Mouse (Mus musculus) liver, embryonic 16.5 days (tissue): ENCODE data around the gene Zfyve19. TPM values are rescaled to one million over a fixed set of nuclear protein-coding genes. Genes with fewer than 3 reads are reported as not detected.

Experiments
- ATAC-seq: fragments of 200-750 bp; cut with Nextera tagmentation; 2 replicates; pipeline ENCODE4 v1.8.0; 2017; ENCODE audit warnings: low read depth, mild to moderate bottlenecking, moderate number of reproducible peaks, moderate library complexity
- H3K27ac ChIP-seq: fragments of 300-500 bp; sonication (generic); 2 replicates; pipeline ENCODE4 v1.5.1; 2014; ENCODE audit warnings: mild to moderate bottlenecking, low read length
- H3K27me3 ChIP-seq: fragments of 300-500 bp; sonication (generic); 2 replicates; pipeline ENCODE4 v1.6.1; 2014; ENCODE audit warnings: low read depth, low read length, mixed read lengths; ENCODE audit not compliant: control insufficient read depth, insufficient read depth
- H3K36me3 ChIP-seq: fragments of 300-500 bp; sonication (generic); 2 replicates; pipeline ENCODE4 v1.6.1; 2014; ENCODE audit warnings: mild to moderate bottlenecking; ENCODE audit not compliant: control insufficient read depth, insufficient read depth
- H3K4me1 ChIP-seq: fragments of 300-500 bp; sonication (generic); 2 replicates; pipeline ENCODE4 v1.6.1; 2014; ENCODE audit warnings: low read depth, low read length, mixed read lengths; ENCODE audit not compliant: control insufficient read depth
- H3K4me2 ChIP-seq: fragments of 300-500 bp; sonication (generic); 2 replicates; pipeline ENCODE4 v1.6.1; 2014; ENCODE audit warnings: low read depth, low read length, mixed read lengths
- H3K4me3 ChIP-seq: fragments of 300-500 bp; sonication (generic); 2 replicates; pipeline ENCODE4 v1.5.1; 2014; ENCODE audit warnings: low read depth, mild to moderate bottlenecking, low read length
- H3K9ac ChIP-seq: fragments of 300-500 bp; sonication (generic); 2 replicates; pipeline ENCODE4 v1.6.1; 2014; ENCODE audit warnings: low read depth, low read length
- H3K9me3 ChIP-seq: fragments of 300-500 bp; sonication (generic); replicated peaks from 2 replicates; pipeline ENCODE4 v1.6.1; 2016; ENCODE audit warnings: low read length; ENCODE audit not compliant: control insufficient read depth
- WGBS: fragments of 180-500 bp; shearing (Covaris S2); extraction: QIAGEN DNeasy Blood & Tissue Kit; methylation state at CpG from one replicate; pipeline ENCODE4 v1.1.7; 2014; ENCODE audit not compliant: insufficient replicate concordance; 5-methylcytosine and 5-hydroxymethylcytosine counted together
- polyA plus RNA-seq: library from polyadenylated mRNA; unstranded; fragments of >200 nt; fragmentation: Nextera tagmentation; extraction: Ambion mirVana; gene quantifications from 2 replicates; pipeline ENCODE4 v1.2.1, GENCODE M21; 2015

Gene Zfyve19
- polyA plus RNA-seq, 1 experiment from 2014 or later, result 20.4 TPM

- no peaks in the 10 kb centered on the region for H3K27me3 ChIP-seq
- H3K4me3 ChIP-seq, result no peak overlapping the region
- WGBS, result 60% methylated on average over 4 of the region's 4 CpGs
- no peak overlapping the region for H3K9ac ChIP-seq
- H3K27ac ChIP-seq, result no peak overlapping the region
- peaks cover 6% of the 10 kb centered on the region for H3K4me1 ChIP-seq
- no peak overlapping the region for H3K4me2 ChIP-seq
- no peak for ATAC-seq
- H3K36me3 ChIP-seq, result no peaks in the 10 kb centered on the region
- H3K9me3 ChIP-seq, result no peaks in the 10 kb centered on the region
Observed at GRCm38 (mm10) chr2:119203871-119204460, 4.5 kb upstream of the Zfyve19 start.

DNA sequence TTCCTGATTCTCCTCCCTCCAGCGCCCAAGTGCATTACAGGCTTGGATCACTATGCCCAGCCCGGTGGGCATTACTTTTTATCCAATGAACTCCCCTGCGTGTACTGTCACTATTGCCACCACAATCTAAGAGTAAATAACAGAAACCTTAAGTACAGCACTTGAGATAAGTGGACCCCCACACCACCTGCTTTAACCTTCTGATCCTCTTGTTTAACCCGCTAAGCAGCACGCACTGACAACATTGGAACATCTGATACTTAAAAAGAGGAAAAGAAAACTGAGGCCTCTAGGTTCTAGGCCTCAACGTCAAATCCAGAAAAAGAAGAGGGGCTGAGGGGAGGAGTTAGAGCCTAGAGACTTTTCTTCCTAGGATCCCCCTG is 465 bp upstream of the Zfyve19 start:
- H3K4me1 ChIP-seq, result peaks cover 17% of the 10 kb centered on the region
- H3K4me2 ChIP-seq, result peak overlapping the region; percentile 80
- WGBS, result 20% methylated on average over 6 of the region's 6 CpGs
- no peak for ATAC-seq
- peak overlapping the region; percentile 88 for H3K4me3 ChIP-seq
- H3K36me3 ChIP-seq, result no peaks in the 10 kb centered on the region; the same call in 1 of the 2 replicates
- H3K9me3 ChIP-seq, result no peaks in the 10 kb centered on the region
- peak overlapping the region; percentile 84 for H3K9ac ChIP-seq
- H3K27ac ChIP-seq, result peak overlapping the region; percentile 92
- H3K27me3 ChIP-seq, result no peaks in the 10 kb centered on the region

DNA sequence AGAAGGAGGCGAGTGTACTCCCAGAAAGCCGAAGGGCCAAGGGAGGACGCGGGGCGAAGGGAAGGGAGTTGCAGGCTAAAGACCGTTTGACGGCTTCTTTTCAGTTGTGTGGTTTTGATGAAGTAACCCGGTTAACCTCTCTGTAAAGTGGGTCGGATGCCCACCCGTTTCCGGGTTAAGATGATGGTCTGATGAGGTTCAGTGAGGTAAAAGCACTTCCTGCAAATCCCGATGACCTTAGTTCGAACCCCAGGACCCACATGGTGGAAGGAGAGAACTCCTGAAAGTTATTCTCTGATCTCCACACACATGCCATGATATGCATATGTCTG is 725 bp downstream of the Zfyve19 start:
- H3K9ac ChIP-seq, result peak overlapping the region; percentile 69
- H3K4me1 ChIP-seq, result peaks cover 17% of the 10 kb centered on the region
- H3K27ac ChIP-seq, result peak overlapping the region; percentile 39
- no peaks in the 10 kb centered on the region for H3K9me3 ChIP-seq
- peak overlapping the region; percentile 88 for H3K4me3 ChIP-seq
- H3K36me3 ChIP-seq, result no peaks in the 10 kb centered on the region; the same call in none of the 2 replicates
- WGBS, result under 1% methylated on average over 13 of the region's 13 CpGs
- no peaks in the 10 kb centered on the region for H3K27me3 ChIP-seq
- H3K4me2 ChIP-seq, result peak overlapping the region; percentile 70
- no peak for ATAC-seq

DNA sequence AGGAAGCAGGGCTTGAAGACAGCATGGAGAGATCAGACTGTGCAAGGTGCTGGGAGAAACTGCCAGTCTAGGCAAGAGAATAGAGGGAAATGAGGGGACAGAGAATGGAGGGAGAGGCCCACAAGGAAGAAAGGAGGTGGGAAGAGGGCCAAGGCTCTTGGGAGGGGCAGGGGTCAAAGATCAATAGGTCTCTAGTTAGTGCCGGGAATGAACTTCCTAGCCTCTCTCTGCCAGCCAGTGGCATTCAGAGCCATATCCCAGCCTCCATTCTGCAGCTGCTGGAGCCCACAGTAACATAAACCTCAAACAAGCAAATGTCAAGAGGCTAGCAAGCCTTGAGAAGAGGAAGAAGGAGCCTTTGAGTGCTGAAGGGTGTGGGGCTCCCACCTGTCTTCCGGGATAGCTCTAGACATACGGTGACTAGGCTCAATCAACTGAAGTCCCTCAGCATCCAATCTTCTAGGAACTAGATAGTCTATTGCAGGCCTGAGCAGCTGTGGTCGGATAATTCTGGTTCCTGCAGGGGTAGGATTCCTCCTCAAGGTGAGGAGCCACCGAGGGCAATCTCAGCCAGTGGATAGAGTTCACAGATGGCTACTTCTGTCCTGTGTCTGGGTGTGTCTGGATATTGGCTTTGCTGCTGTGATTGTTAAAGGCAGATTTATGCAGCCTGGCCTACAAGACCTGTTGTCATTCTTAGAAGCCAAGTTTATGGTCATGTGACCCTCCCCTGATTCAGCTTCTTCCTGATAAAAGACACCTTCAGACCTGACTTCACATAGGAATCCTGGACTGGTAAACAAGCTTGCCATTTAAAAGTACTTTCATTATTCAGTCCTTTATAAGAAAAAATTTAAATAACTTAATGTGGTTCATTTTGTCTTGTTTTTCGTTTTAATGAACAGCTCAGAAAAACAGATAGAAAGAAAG is 21.6 kb downstream of the Zfyve19 start, which contains the start of gene Ppp1r14d:
Gene Ppp1r14d, minus strand, starts transcription at position 132 of the 930 bp plus-strand sequence.
- H3K4me2 ChIP-seq, result no peak within 1 kb of the TSS
- peaks cover 7% of the 10 kb centered on the region; the same call in 1 of the 2 replicates for H3K27me3 ChIP-seq
- H3K4me3 ChIP-seq, result no peak within 1 kb of the TSS
- no peak for ATAC-seq
- H3K36me3 ChIP-seq, result no peaks in the 10 kb centered on the region
- no peaks in the 10 kb centered on the region for H3K4me1 ChIP-seq
- H3K9ac ChIP-seq, result no peak within 1 kb of the TSS
- 43% methylated on average over 6 of the region's 6 CpGs for WGBS
- no peak within 1 kb of the TSS for H3K27ac ChIP-seq
- H3K9me3 ChIP-seq, result no peaks in the 10 kb centered on the region

- 13% methylated on average over 25 of the region's 25 CpGs for WGBS
- peaks cover 53% of the 10 kb centered on the region for H3K27me3 ChIP-seq
- H3K36me3 ChIP-seq, result no peaks in the 10 kb centered on the region
- no peak for ATAC-seq
- H3K9me3 ChIP-seq, result no peaks in the 10 kb centered on the region
- H3K4me3 ChIP-seq, result peak overlapping the region; percentile 54
- no peak overlapping the region for H3K27ac ChIP-seq
- H3K9ac ChIP-seq, result no peak overlapping the region
- peak overlapping the region; percentile 67 for H3K4me2 ChIP-seq
- H3K4me1 ChIP-seq, result no peaks in the 10 kb centered on the region; the same call in 1 of the 2 replicates
Observed at GRCm38 (mm10) chr2:119236682-119237209, 28.3 kb downstream of the Zfyve19 start.

DNA sequence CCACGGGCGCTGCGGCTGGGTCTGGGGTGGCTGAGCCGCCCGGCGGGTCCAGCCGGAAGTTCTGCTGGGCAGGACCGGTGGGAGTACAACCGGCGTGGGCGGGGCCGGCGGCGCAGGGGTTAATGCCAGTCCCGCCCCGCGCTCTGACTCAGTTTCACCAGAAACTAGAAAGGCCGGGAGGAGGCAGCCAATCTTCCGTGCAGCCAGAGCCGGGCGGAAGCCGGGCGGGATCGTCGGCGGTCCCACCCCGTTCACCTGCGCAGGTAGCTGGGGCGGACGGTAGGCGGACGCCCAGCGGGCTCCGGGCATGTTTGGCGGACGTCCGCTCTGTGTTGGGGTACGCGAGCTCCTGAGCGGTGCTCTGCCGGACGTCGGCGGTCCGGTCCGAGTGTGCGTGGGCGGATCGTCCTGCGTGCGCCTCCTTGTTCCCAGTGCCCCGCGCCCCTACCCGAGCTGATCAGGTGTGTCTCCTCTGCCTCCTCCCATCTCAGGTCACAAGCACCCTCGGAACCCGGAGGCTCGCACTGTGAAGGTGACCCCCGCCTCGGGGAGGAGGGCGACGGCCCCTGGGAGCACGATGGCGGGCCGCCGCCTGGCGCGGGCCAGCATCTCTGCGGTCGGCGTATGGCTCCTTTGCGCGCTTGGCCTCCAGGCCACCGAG is 28.9 kb downstream of the Zfyve19 start, which contains the start of gene Spint1:
Gene Spint1, plus strand, starts transcription at position 153 of the 661 bp plus-strand sequence.
- H3K9me3 ChIP-seq, result no peaks in the 10 kb centered on the region
- peaks cover 53% of the 10 kb centered on the region for H3K27me3 ChIP-seq
- no peaks in the 10 kb centered on the region for H3K36me3 ChIP-seq
- H3K4me3 ChIP-seq, result peak within 1 kb of the TSS; percentile 54
- H3K27ac ChIP-seq, result no peak within 1 kb of the TSS
- no peak; the same call in 1 of the 2 replicates for ATAC-seq
- H3K9ac ChIP-seq, result no peak within 1 kb of the TSS
- 1% methylated on average over 72 of the region's 73 CpGs for WGBS
- peak within 1 kb of the TSS; percentile 67 for H3K4me2 ChIP-seq
- H3K4me1 ChIP-seq, result no peaks in the 10 kb centered on the region; the same call in 1 of the 2 replicates

- ATAC-seq, result no peak
- no peak overlapping the region for H3K9ac ChIP-seq
- no peak overlapping the region for H3K27ac ChIP-seq
Observed at GRCm38 (mm10) chr2:119237871-119238220, 29.4 kb downstream of the Zfyve19 start.

GRCm38 (mm10) chr2:119238671-119239070 is 30.3 kb downstream of the Zfyve19 start:
- Histone ChIP-seq H3K9ac (no peak overlapping the region), H3K27ac (no peak overlapping the region), H3K4me2 (no peak overlapping the region), H3K36me3 (no peaks in the 10 kb centered on the region), H3K4me3 (no peak overlapping the region), H3K27me3 (peaks cover 52% of the 10 kb centered on the region), H3K9me3 (no peaks in the 10 kb centered on the region), H3K4me1 (no peaks in the 10 kb centered on the region; the same call in 1 of the 2 replicates)
- WGBS, result 51% methylated on average over 2 of the region's 2 CpGs
- ATAC-seq, result no peak

More at GRCm38 (mm10) chr2:119237871-119238220, 29.4 kb downstream of the Zfyve19 start:
- Histone ChIP-seq H3K36me3 (no peaks in the 10 kb centered on the region), H3K4me2 (peak overlapping the region; percentile 67), H3K4me3 (peak overlapping the region; percentile 54), H3K4me1 (no peaks in the 10 kb centered on the region; the same call in 1 of the 2 replicates), H3K9me3 (no peaks in the 10 kb centered on the region), H3K27me3 (peaks cover 53% of the 10 kb centered on the region)
- WGBS, result 6% methylated on average over 31 of the region's 31 CpGs
